ENCODE assay signal across 8 mouse cellular contexts in genomic region chr1:169495621-169496020, GRCm38 (mm10). TPM values are rescaled to one million over a fixed set of nuclear protein-coding genes. Genes with fewer than 3 reads are reported as not detected.
DNase-seq lines count a peak whose midpoint lies in the region; ATAC-seq lines count a peak whose summit lies in the region.

No protein-coding gene starts in this region.

- H3K9me3 ChIP-seq in forebrain, embryonic 11.5 days (ENCODE audit: control insufficient read depth, low read length), result no peaks in the 10 kb centered on the region
- no peaks in the 10 kb centered on the region for H3K9me3 ChIP-seq in forebrain, embryonic 10.5 days
- H3K9me3 ChIP-seq in neural tube, embryonic 11.5 days (ENCODE audit: control insufficient read depth, low read length), result no peaks in the 10 kb centered on the region

- no peaks in the 10 kb centered on the region for H3K4me1 ChIP-seq in forebrain, embryonic 11.5 days (replicated peaks; ENCODE audit: control insufficient read depth, insufficient read depth, low read length)
- H3K4me1 ChIP-seq in forebrain, embryonic 10.5 days, result no peaks in the 10 kb centered on the region
- H3K4me1 ChIP-seq in neural tube, embryonic 11.5 days (ENCODE audit: control insufficient read depth, insufficient read depth, low read length), result no peaks in the 10 kb centered on the region

- ATAC-seq in forebrain, embryonic 11.5 days (replicated peaks; ENCODE audit: low FRiP score), result no peak
- no peak for ATAC-seq in neural tube, embryonic 11.5 days (ENCODE audit: insufficient read depth, low FRiP score, low TSS enrichment)

- no peaks in the 10 kb centered on the region; the same call in 1 of the 2 replicates for H3K36me3 ChIP-seq in forebrain, embryonic 11.5 days (ENCODE audit: control insufficient read depth, insufficient read depth, low read length)
- peaks cover 56% of the 10 kb centered on the region for H3K36me3 ChIP-seq in forebrain, embryonic 10.5 days (replicated peaks)
- H3K36me3 ChIP-seq in neural tube, embryonic 11.5 days (ENCODE audit: control insufficient read depth, insufficient read depth, low read length), result peaks cover 2% of the 10 kb centered on the region; the same call in 1 of the 2 replicates

- DNase-seq in forebrain, embryonic 11.5 days (ENCODE audit: low spot score), result peak; percentile 61
- no peak for DNase-seq in forebrain, embryonic 10.5 days (ENCODE audit: extremely low spot score, low spot score)
- peak; percentile 37 for DNase-seq in urinary bladder, postnatal 14 days (ENCODE audit: low spot score)
- DNase-seq in urinary bladder, postnatal 4 days (ENCODE audit: low spot score in 2 of 2), result no peak
- DNase-seq in forelimb bud, embryonic 11.5 days (ENCODE audit: low read depth, low spot score), result peak; percentile 40
- peak; percentile 67 to 82 for DNase-seq in left cerebral cortex, postnatal 10 days (ENCODE audit: extremely low spot score in 1 of 2, low spot score in 2 of 2)
- peak; percentile 62 for DNase-seq in neural tube, embryonic 11.5 days (ENCODE audit: low spot score)
- DNase-seq in thymus, postnatal 36 days, result no peak

- WGBS in forebrain, embryonic 11.5 days, result 73% methylated on average over 8 of the region's 8 CpGs
- WGBS in forebrain, embryonic 10.5 days, result 84% methylated on average over 8 of the region's 8 CpGs
- WGBS in neural tube, embryonic 11.5 days, result 81% methylated on average over 8 of the region's 8 CpGs

- no peak overlapping the region for H3K27ac ChIP-seq in forebrain, embryonic 11.5 days (ENCODE audit: low read depth, low read length)
- H3K27ac ChIP-seq in forebrain, embryonic 10.5 days, result no peak overlapping the region
- no peak overlapping the region for H3K27ac ChIP-seq in neural tube, embryonic 11.5 days (ENCODE audit: low read depth, low read length)

- no peak overlapping the region for H3K4me2 ChIP-seq in forebrain, embryonic 11.5 days (ENCODE audit: low read depth, low read length, severe bottlenecking)
- no peak overlapping the region for H3K4me2 ChIP-seq in neural tube, embryonic 11.5 days (ENCODE audit: low read depth)

- H3K27me3 ChIP-seq in forebrain, embryonic 11.5 days (ENCODE audit: control insufficient read depth, insufficient read depth, low read length), result no peaks in the 10 kb centered on the region
- no peaks in the 10 kb centered on the region for H3K27me3 ChIP-seq in forebrain, embryonic 10.5 days (ENCODE audit: poor library complexity, severe bottlenecking)
- no peaks in the 10 kb centered on the region for H3K27me3 ChIP-seq in neural tube, embryonic 11.5 days (ENCODE audit: control insufficient read depth, insufficient read depth, low read length)

- intact Hi-C loops in left cerebral cortex, postnatal 10 days (cut with DNase I), result no loop called here

- H3K9ac ChIP-seq in forebrain, embryonic 11.5 days (ENCODE audit: low read length), result no peak overlapping the region
- H3K9ac ChIP-seq in neural tube, embryonic 11.5 days (ENCODE audit: low read length), result no peak overlapping the region

- no peak overlapping the region for H3K4me3 ChIP-seq in forebrain, embryonic 11.5 days (ENCODE audit: low read depth, low read length)
- H3K4me3 ChIP-seq in forebrain, embryonic 10.5 days, result no peak overlapping the region
- no peak overlapping the region for H3K4me3 ChIP-seq in neural tube, embryonic 11.5 days (ENCODE audit: low read depth, low read length)

RNA-seq across cellular contexts. Expression of gene Nuf2, which starts 35.6 kb away (rescaled TPM):
- polyA plus RNA-seq in forebrain, embryonic 11.5 days (2014; fragmentation: Nextera tagmentation; extraction: Ambion mirVana), result 104 and 105 TPM in 2 replicates
- 95.4 and 96.4 TPM in 2 replicates for polyA plus RNA-seq in forebrain, embryonic 10.5 days (2016; fragmentation: Nextera tagmentation; extraction: Ambion mirVana)
- total RNA-seq in left cerebral cortex, postnatal 10 days (2021), result 1 to 10 TPM; 3.1 to 4.1 TPM
- polyA plus RNA-seq in neural tube, embryonic 11.5 days (2014; fragmentation: Nextera tagmentation; extraction: Ambion mirVana), result 72.9 and 76.1 TPM in 2 replicates

Comparison
In these comparisons a context has a peak if more than half of its experiments do, and no peak if none do; other contexts are left out.
1. DNase-seq: peak in forebrain, embryonic 11.5 days (single experiment), urinary bladder, postnatal 14 days (single experiment), forelimb bud, embryonic 11.5 days (single experiment), left cerebral cortex, postnatal 10 days (2 of 2) and neural tube, embryonic 11.5 days (single experiment); none in forebrain, embryonic 10.5 days (single experiment), urinary bladder, postnatal 4 days (0 of 2) and thymus, postnatal 36 days (0 of 2).